Mouse (Mus musculus) midbrain, embryonic 15.5 days (tissue): ENCODE results near the gene Dusp23. TPM values are rescaled to one million over a fixed set of nuclear protein-coding genes. Genes with fewer than 3 reads are reported as not detected.

ENCODE experiments used
- ATAC-seq: fragments of 200-750 bp; cut with Nextera tagmentation; replicated peaks from 2 replicates; pipeline ENCODE4 v1.8.0; 2017; ENCODE audit warnings: moderate TSS enrichment
- H3K27ac ChIP-seq: fragments of 300-500 bp; sonication (generic); 2 replicates; pipeline ENCODE4 v1.5.1; 2015; ENCODE audit warnings: mild to moderate bottlenecking, inconsistent platforms
- H3K27me3 ChIP-seq: fragments of 300-500 bp; sonication (generic); replicated peaks from 2 replicates; pipeline ENCODE4 v1.6.1; 2015; ENCODE audit warnings: inconsistent platforms
- H3K36me3 ChIP-seq: fragments of 300-500 bp; sonication (generic); replicated peaks from 2 replicates; pipeline ENCODE4 v1.6.1; 2015; ENCODE audit warnings: inconsistent platforms
- H3K4me1 ChIP-seq: fragments of 300-500 bp; sonication (generic); 2 replicates; pipeline ENCODE4 v1.6.1; 2015; ENCODE audit warnings: inconsistent platforms
- H3K4me2 ChIP-seq: fragments of 300-500 bp; sonication (generic); 2 replicates; pipeline ENCODE4 v1.6.1; 2015; ENCODE audit warnings: inconsistent platforms, mild to moderate bottlenecking, moderate library complexity
- H3K4me3 ChIP-seq: fragments of 300-500 bp; sonication (generic); 2 replicates; pipeline ENCODE4 v1.5.1; 2015; ENCODE audit warnings: mild to moderate bottlenecking, inconsistent platforms
- H3K9ac ChIP-seq: fragments of 300-500 bp; sonication (generic); 2 replicates; pipeline ENCODE4 v1.6.1; 2015; ENCODE audit warnings: mild to moderate bottlenecking, inconsistent platforms
- H3K9me3 ChIP-seq: fragments of 300-500 bp; sonication (generic); 2 replicates; pipeline ENCODE4 v1.6.1; 2016; ENCODE audit warnings: inconsistent platforms
- WGBS: fragments of 180-500 bp; shearing (Covaris S2); methylation state at CpG from one replicate; pipeline ENCODE4 v1.1.7; 2015; ENCODE audit warnings: mixed read lengths; 5-methylcytosine and 5-hydroxymethylcytosine counted together
- polyA plus RNA-seq: library from polyadenylated mRNA; unstranded; fragments of >200 nt; fragmentation: Nextera tagmentation; extraction: Ambion mirVana; gene quantifications from 2 replicates; pipeline ENCODE4 v1.2.1, GENCODE M21; 2015

Gene Dusp23
- 6.4 and 6.8 TPM in 2 replicates for polyA plus RNA-seq

- Histone ChIP-seq H3K9ac (peak within 1 kb of the TSS; percentile 68), H3K4me3 (peak within 1 kb of the TSS; percentile 70), H3K27ac (peak within 1 kb of the TSS; percentile 76), H3K4me1 (peaks cover 6% of the 10 kb centered on the region), H3K9me3 (no peaks in the 10 kb centered on the region), H3K27me3 (no peaks in the 10 kb centered on the region), H3K36me3 (no peaks in the 10 kb centered on the region), H3K4me2 (peak within 1 kb of the TSS; percentile 85)
- ATAC-seq = peak; percentile 98
- under 1% methylated on average over 53 of the region's 53 CpGs for WGBS
Measured at GRCm38 (mm10) chr1:172632451-172633326, at the start of gene Dusp23. Gene Dusp23, minus strand, starts transcription at chr1:172632962.

DNA sequence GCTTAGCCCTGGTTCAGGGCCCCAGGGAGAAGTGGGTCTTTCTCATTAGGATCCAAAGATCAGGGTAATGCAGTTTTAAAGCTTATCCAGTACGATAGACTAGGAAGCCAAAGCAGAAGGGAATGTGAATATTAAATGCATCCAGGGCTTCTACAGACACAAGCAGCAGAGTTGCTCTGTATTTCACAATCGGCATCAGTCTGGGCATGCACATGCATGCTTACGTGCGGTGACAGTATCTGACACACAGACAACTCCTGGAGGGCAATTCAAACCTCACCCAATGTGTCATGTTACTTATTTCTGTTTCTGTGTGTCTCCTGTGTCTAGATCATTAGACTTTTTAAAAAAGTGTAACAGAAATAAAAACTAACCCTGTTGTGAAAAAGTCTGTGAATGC lies 48.0 kb upstream of the Dusp23 start:
- no peak overlapping the region for H3K27ac ChIP-seq
- WGBS = 82% methylated on average over 4 of the region's 4 CpGs
- H3K36me3 ChIP-seq = no peaks in the 10 kb centered on the region
- no peaks in the 10 kb centered on the region for H3K4me1 ChIP-seq
- no peak overlapping the region for H3K9ac ChIP-seq
- ATAC-seq = no peak
- no peaks in the 10 kb centered on the region for H3K9me3 ChIP-seq
- no peak overlapping the region for H3K4me2 ChIP-seq
- H3K4me3 ChIP-seq = no peak overlapping the region
- H3K27me3 ChIP-seq = no peaks in the 10 kb centered on the region

DNA sequence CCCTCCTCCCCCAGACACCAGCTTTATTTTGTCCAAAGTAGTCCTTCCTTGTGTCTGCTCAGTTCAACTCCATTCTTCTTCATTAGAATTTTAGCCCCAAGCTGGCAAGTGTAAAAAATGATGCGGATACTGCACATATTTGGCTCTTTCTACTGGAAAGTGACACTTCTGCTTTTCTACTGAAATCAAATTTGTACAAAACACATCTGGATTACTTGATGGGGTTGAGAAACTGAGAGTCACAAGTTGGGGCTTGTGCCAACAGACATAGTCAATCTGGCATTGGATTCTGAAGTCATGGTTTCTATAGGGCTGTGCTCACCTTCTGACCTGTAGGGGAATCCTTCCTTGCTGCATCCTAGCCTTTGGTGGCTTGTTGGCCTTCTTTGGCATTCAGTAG lies 38.0 kb upstream of the Dusp23 start:
- Histone ChIP-seq H3K27me3 (no peaks in the 10 kb centered on the region), H3K9me3 (no peaks in the 10 kb centered on the region), H3K9ac (no peak overlapping the region), H3K4me2 (no peak overlapping the region), H3K4me1 (peaks cover 4% of the 10 kb centered on the region), H3K36me3 (no peaks in the 10 kb centered on the region), H3K27ac (no peak overlapping the region), H3K4me3 (no peak overlapping the region)
- 86% methylated on average over 1 of the region's 1 CpGs for WGBS
- no peak for ATAC-seq

GRCm38 (mm10) chr1:172667597-172667996 lies 34.8 kb upstream of the Dusp23 start:
- Histone ChIP-seq H3K4me3 (no peak overlapping the region), H3K9me3 (no peaks in the 10 kb centered on the region), H3K27ac (no peak overlapping the region), H3K36me3 (no peaks in the 10 kb centered on the region), H3K4me2 (peak overlapping the region; percentile 18), H3K4me1 (peaks cover 4% of the 10 kb centered on the region), H3K9ac (no peak overlapping the region), H3K27me3 (no peaks in the 10 kb centered on the region)
- WGBS = 10% methylated on average over 6 of the region's 6 CpGs
- ATAC-seq = peak; percentile 72

- Histone ChIP-seq H3K27me3 (no peaks in the 10 kb centered on the region), H3K9me3 (no peaks in the 10 kb centered on the region), H3K4me3 (no peak overlapping the region), H3K36me3 (no peaks in the 10 kb centered on the region), H3K4me2 (no peak overlapping the region), H3K27ac (no peak overlapping the region), H3K9ac (no peak overlapping the region), H3K4me1 (peaks cover 4% of the 10 kb centered on the region)
- whole genome bisulfite sequencing = 52% methylated on average over 2 of the region's 2 CpGs
- 0 out of 2 replicates have a peak, but pooled peaks have one; percentile 25 for ATAC-seq
Measured at GRCm38 (mm10) chr1:172665457-172665856, 32.7 kb upstream of the Dusp23 start.

- no peaks in the 10 kb centered on the region for H3K27me3 ChIP-seq
- no peaks in the 10 kb centered on the region for H3K36me3 ChIP-seq
- no peaks in the 10 kb centered on the region for H3K4me1 ChIP-seq
- ATAC-seq = no peak
- WGBS = 87% methylated on average over 8 of the region's 8 CpGs
- no peak overlapping the region for H3K27ac ChIP-seq
- no peak overlapping the region for H3K9ac ChIP-seq
- no peak overlapping the region for H3K4me2 ChIP-seq
- no peaks in the 10 kb centered on the region for H3K9me3 ChIP-seq
- H3K4me3 ChIP-seq = no peak overlapping the region
Measured at GRCm38 (mm10) chr1:172659688-172660087, 26.9 kb upstream of the Dusp23 start.

GRCm38 (mm10) chr1:172657266-172657665 lies 24.5 kb upstream of the Dusp23 start:
- no peak for ATAC-seq

DNA sequence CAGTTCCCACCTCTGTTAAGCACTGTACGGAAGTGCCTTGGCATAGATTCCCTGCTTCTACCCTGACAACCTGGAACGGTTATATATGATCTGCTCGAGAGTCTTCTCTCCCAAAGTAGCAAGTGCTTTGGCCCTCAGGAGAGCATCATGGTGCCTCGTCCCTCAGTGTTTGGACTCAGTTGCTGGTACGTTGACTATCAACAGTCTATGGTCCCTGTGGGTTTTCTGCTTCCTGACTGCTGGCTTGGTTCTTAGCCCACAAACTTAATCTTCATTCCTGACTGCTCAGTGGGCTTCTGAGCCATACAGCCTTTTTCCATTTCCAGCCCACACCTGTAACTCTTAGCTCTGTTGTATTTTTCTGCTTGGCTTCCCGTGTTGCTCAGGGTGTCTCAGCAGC lies 21.1 kb upstream of the Dusp23 start:
- Histone ChIP-seq H3K4me1 (no peaks in the 10 kb centered on the region), H3K4me3 (no peak overlapping the region), H3K27ac (no peak overlapping the region), H3K9me3 (no peaks in the 10 kb centered on the region), H3K27me3 (no peaks in the 10 kb centered on the region), H3K9ac (no peak overlapping the region), H3K4me2 (no peak overlapping the region), H3K36me3 (no peaks in the 10 kb centered on the region)
- WGBS = 78% methylated on average over 6 of the region's 6 CpGs
- no peak for ATAC-seq

More at GRCm38 (mm10) chr1:172657266-172657665, 24.5 kb upstream of the Dusp23 start:
- 62% methylated on average over 3 of the region's 3 CpGs for WGBS
- no peaks in the 10 kb centered on the region for H3K36me3 ChIP-seq
- H3K27ac ChIP-seq = no peak overlapping the region
- no peak overlapping the region for H3K4me3 ChIP-seq
- no peaks in the 10 kb centered on the region for H3K27me3 ChIP-seq
- no peaks in the 10 kb centered on the region for H3K4me1 ChIP-seq
- H3K9ac ChIP-seq = no peak overlapping the region
- no peak overlapping the region for H3K4me2 ChIP-seq
- no peaks in the 10 kb centered on the region for H3K9me3 ChIP-seq

- no peak overlapping the region for H3K4me2 ChIP-seq
- H3K27me3 ChIP-seq = no peaks in the 10 kb centered on the region
- no peaks in the 10 kb centered on the region for H3K9me3 ChIP-seq
- H3K4me3 ChIP-seq = no peak overlapping the region
- no peak for ATAC-seq
- H3K27ac ChIP-seq = no peak overlapping the region
- WGBS = 81% methylated on average over 18 of the region's 18 CpGs
- no peak overlapping the region for H3K9ac ChIP-seq
- no peaks in the 10 kb centered on the region for H3K4me1 ChIP-seq
- H3K36me3 ChIP-seq = no peaks in the 10 kb centered on the region
Measured at GRCm38 (mm10) chr1:172652040-172652662, 19.4 kb upstream of the Dusp23 start.

DNA sequence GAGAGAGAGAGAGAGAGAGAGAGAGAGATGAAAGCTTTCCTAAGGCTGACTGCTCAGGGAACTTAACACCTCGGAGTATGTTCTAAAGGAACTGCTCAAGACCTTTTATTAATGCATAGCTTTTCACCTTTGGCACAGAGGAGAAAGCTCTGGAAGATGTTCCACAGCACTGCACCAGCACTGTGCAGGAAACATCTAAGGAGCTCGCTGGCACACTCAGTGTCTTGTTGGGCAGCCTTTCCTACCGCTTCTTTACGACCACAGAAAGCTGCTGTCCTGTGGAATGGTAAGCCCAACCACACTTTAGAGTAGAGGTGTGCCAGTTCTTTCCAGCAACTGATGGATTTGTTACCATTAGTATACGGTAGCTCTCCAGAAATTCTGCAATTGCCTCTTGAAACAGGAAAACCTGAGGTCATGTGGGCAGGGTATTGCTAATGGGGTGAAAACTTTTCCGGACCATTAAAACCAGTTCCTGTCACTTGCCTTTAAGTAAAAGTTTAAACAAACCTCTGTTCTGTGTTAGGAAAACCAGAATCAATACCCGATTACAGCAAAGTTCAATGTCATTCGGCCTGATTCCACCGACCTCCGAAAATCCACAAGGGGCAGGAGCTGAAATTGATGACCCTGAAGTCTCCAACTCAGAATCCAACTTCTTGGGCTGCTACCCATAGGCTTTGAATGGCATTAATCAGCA lies 18.7 kb upstream of the Dusp23 start:
- no peak overlapping the region for H3K9ac ChIP-seq
- no peak overlapping the region for H3K4me2 ChIP-seq
- no peaks in the 10 kb centered on the region for H3K27me3 ChIP-seq
- ATAC-seq = no peak
- H3K4me3 ChIP-seq = no peak overlapping the region
- H3K4me1 ChIP-seq = no peaks in the 10 kb centered on the region
- no peaks in the 10 kb centered on the region for H3K9me3 ChIP-seq
- WGBS = 86% methylated on average over 10 of the region's 10 CpGs
- H3K36me3 ChIP-seq = no peaks in the 10 kb centered on the region
- no peak overlapping the region for H3K27ac ChIP-seq

DNA sequence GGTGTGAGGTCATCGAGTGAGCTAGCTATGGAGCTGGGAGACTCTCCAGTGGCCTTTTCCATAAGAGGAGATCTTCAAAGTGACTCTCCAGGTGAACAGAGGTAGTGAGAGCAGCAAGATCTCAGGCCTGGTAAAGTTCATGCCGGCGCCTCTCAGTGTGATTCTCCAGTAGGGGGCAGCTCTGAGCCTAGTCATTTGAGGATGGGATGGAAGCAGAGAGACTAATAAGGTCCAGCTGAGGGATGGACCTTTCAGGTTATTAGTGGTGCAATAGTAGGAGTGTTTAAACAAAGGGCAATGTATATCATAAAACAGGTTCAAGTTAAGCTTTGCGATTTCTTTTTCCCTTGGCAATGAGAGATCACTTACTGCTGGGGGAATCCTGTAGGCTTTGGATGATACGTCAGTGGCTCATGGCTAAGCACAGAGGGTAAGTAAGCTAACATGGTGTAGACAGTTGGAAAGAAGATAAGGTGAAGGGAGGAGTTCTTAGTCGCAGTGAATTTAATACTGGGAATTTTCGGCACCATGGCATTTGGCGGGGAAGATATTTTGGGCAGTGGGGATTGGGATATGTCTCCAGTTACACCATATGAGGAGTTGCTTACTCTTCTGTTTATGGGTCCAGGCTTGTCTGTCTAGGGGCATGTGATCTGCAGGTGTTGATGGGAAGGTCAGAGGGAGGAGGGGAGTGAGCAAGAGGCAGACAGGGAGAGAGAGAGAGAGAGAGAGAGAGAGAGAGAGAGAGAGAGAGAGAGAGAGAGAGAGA lies 17.9 kb upstream of the Dusp23 start:
- H3K4me3 ChIP-seq = no peak overlapping the region
- 62% methylated on average over 8 of the region's 8 CpGs for WGBS

GRCm38 (mm10) chr1:172649396-172649795 lies 16.6 kb upstream of the Dusp23 start:
- H3K9ac ChIP-seq = no peak overlapping the region
- WGBS = 84% methylated on average over 9 of the region's 9 CpGs
- no peaks in the 10 kb centered on the region for H3K27me3 ChIP-seq
- ATAC-seq = no peak
- H3K27ac ChIP-seq = no peak overlapping the region
- no peak overlapping the region for H3K4me3 ChIP-seq
- H3K4me1 ChIP-seq = no peaks in the 10 kb centered on the region
- no peak overlapping the region for H3K4me2 ChIP-seq
- no peaks in the 10 kb centered on the region for H3K9me3 ChIP-seq
- H3K36me3 ChIP-seq = no peaks in the 10 kb centered on the region

More for the DNA sequence above, 17.9 kb upstream of the Dusp23 start:
- no peak for ATAC-seq
- no peak overlapping the region for H3K27ac ChIP-seq
- no peaks in the 10 kb centered on the region for H3K36me3 ChIP-seq
- H3K4me1 ChIP-seq = no peaks in the 10 kb centered on the region
- no peaks in the 10 kb centered on the region for H3K9me3 ChIP-seq
- H3K9ac ChIP-seq = no peak overlapping the region
- H3K4me2 ChIP-seq = no peak overlapping the region
- H3K27me3 ChIP-seq = no peaks in the 10 kb centered on the region
